Mouse (Mus musculus) left cerebral cortex, postnatal 36 days (tissue): Measurements from ENCODE around the gene Mast1. TPM values are rescaled to one million over a fixed set of nuclear protein-coding genes. Genes with fewer than 3 reads are reported as not detected.

Experiments
- DNase-seq, 2 experiments: peaks; one replicate each; pipeline ENCODE4 v3.0.0; 2021 to 2022; ENCODE audit warnings: low spot score in 2 of 2, mixed read lengths in 1 of 2
- intact Hi-C: fragments of 180-260 bp; cut with DNase I; formaldehyde crosslinking; loops from one replicate; pipeline ENCODE4 v1.15.1; 2025
- microRNA-seq: library from miRNA; unstranded; fragments of <30 nt; microRNA quantifications from one replicate; pipeline ENCODE4 v1.2.0, GENCODE M21; 2022
- total RNA-seq, 2 experiments: library from RNA; stranded (reverse); gene quantifications; 2 replicates each; pipeline ENCODE4 v1.2.3; 2021

The Mast1 gene
- total RNA-seq, 2 experiments from 2014 or later: 85.9 to 94.2 TPM

GRCm38 (mm10) chr8:84892993-84893708 lies 44.0 kb downstream of the Mast1 start:
- DNase-seq: no peak
- intact Hi-C loops: no loop called here

GRCm38 (mm10) chr8:84889141-84889540 lies 48.0 kb downstream of the Mast1 start:
- intact Hi-C loops: no loop called here
- no peak for DNase-seq

GRCm38 (mm10) chr8:84888280-84888679 lies 48.9 kb downstream of the Mast1 start:
- DNase-seq: no peak
- intact Hi-C loops: no loop called here

- DNase-seq: no peak
- intact Hi-C loops: no loop called here
These were observed 52.4 kb downstream of the Mast1 start for GRCm38 (mm10) chr8:84884728-84885127.

DNA sequence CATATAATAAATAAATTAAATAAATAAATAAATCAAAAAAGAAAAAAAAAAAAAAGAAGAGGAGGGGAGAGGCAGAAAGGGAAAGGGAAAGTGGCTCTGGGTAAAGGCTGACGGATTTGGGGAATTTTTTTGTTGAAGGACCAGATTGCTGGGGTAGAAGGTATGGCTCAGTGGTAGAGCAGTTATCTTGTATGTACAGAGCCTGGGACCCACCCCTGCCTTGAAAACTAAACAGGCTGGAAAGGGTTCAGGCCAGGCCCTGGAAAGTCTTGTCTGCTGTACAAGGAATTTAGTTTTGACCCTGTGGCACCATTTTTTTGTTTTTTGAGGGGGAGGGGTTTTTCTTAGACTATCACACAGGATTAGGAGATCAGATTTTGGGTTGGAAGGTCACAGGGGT lies 58.2 kb downstream of the Mast1 start:
- intact Hi-C loops: no loop called here
- no peak for DNase-seq

GRCm38 (mm10) chr8:84877297-84878035 lies 59.7 kb downstream of the Mast1 start:
- DNase-seq: no peak
- intact Hi-C loops: no loop called here

DNA sequence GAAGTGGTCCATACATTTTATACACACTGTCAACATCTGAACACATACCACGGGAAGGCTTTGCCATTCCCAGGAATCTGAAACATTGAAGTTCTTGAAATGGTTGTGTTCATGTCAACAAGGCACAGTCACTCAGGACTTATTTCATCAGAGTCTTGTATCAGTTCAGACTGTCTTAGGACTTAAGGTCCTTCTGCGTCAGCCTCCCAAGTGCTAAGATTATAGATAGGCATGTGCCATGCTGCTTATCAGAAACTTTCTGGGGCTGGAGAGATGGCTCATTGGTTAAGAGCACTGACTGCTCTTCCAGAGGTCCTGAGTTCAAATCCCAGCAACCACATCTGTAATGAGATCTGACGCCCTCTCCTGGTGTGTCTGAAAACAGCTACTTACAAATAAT lies 62.8 kb downstream of the Mast1 start:
- intact Hi-C loops: no loop called here
- no peak for DNase-seq

- no peak for DNase-seq
- intact Hi-C loops: no loop called here
These were observed 64.1 kb downstream of the Mast1 start for GRCm38 (mm10) chr8:84873016-84873415.

DNA sequence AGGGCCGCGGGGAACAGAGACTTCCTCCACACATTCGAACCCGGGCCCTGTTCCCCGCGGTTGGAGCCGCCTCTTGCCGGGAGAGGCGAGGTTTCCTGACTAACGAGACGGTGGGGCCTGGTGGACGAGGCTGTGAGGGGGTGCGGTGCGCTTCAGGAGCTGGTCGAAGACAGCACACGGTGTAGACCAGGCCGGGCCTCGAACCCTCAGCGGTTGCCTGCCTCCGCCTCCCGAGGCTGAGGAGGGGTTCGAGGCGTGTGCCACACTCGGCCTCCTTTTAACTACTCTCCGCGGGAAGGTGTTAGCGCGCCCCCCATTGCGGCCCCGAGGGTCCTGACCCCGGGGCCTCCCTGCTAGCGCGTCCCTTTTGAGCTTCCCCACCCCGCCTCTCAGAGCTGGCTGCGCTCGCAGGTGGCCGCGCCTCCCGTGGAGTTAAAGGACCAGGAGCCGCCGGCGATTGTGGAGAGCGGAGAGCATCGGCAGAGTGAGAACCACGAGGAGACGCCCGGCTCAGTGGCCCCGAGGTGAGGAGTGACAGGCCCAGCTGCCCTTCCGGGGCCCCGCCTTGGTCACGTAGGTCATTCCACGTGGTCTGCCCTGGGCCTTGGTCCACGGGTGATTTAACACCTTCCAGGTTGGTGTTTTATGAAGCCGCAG lies 64.7 kb downstream of the Mast1 start:
- no peak for DNase-seq
- intact Hi-C loops: no loop called here

- intact Hi-C loops: no loop called here
- DNase-seq: peak; percentile 48 to 52
These were observed 65.5 kb downstream of the Mast1 start, which contains the start of gene Syce2 for GRCm38 (mm10) chr8:84871376-84872308. Gene Syce2 (plus strand): TSS chr8:84872111.

Small RNA genes lying within 50 kb of the gene (microRNA-seq; reads per million reads assigned to microRNA genes)
- gene Gm24197 (2.5 reads per million, percentile 3 among the genes with 10 or more reads in this experiment), gene Mir7069 (7.9 reads per million, percentile 25 among the genes with 10 or more reads in this experiment)

Other genes starting within 250 kb of the Mast1 start
- 10 to 100 TPM; 94.2 to 99.7 TPM for gene Nacc1, start 249.5 kb downstream of the Mast1 start, total RNA-seq
- 1 to 10 TPM; 2.4 to 3.4 TPM for gene Lyl1, start 235.9 kb downstream of the Mast1 start, total RNA-seq
- gene G430095P16Rik, start 214.4 kb downstream of the Mast1 start, total RNA-seq: not detected
- 100 to 1,000 TPM; 303 to 353 TPM for gene Nfix, start 137.0 kb downstream of the Mast1 start, total RNA-seq
- 10 to 100 TPM; 10.3 to 10.9 TPM for gene Dand5, start 114.5 kb downstream of the Mast1 start, total RNA-seq
- 10 to 100 TPM; 26.3 to 26.9 TPM for gene Gadd45gip1, start 105.8 kb downstream of the Mast1 start, total RNA-seq
- gene Rad23a, start 96.7 kb downstream of the Mast1 start, total RNA-seq: 10 to 100 TPM; 77.9 to 78.8 TPM
- 100 to 1,000 TPM; 435 to 511 TPM for gene Calr, start 90.4 kb downstream of the Mast1 start, total RNA-seq
- gene Farsa, start 80.4 kb downstream of the Mast1 start, total RNA-seq: 10 to 100 TPM; 46.2 to 47.8 TPM
- gene Syce2, start 65.2 kb downstream of the Mast1 start, total RNA-seq: 1 to 10 TPM; 8.3 TPM
- 10 to 100 TPM; 29.6 to 42.4 TPM for gene Gcdh, start 43.4 kb downstream of the Mast1 start, total RNA-seq
- not detected for gene Klf1, start 35.4 kb downstream of the Mast1 start, total RNA-seq
- gene Dnase2a, start 28.8 kb downstream of the Mast1 start, total RNA-seq: 1 to 10 TPM; 3.1 to 4.1 TPM
- 1 to 10 TPM in 1 of 2 experiments, under 1 TPM in 1; 0.84 to 1.7 TPM for gene Rtbdn, start 9.6 kb upstream of the Mast1 start, total RNA-seq
- 1 to 10 TPM in 1 of 2 experiments, not detected in 1; 1.6 TPM for gene Gm49661, start 32.1 kb upstream of the Mast1 start, total RNA-seq
- gene Prdx2, start 32.2 kb upstream of the Mast1 start, total RNA-seq: 100 to 1,000 TPM; 324 to 340 TPM
- 10 to 100 TPM; 41.2 to 55.4 TPM for gene Rnaseh2a, start 32.4 kb upstream of the Mast1 start, total RNA-seq
- 100 to 1,000 TPM in 1 of 2 experiments, 10 to 100 TPM in 1; 43.2 to 133 TPM for gene Junb, start 41.4 kb upstream of the Mast1 start, total RNA-seq
- 10 to 100 TPM in 1 of 2 experiments, 1 to 10 TPM in 1; 8.2 to 10.0 TPM for gene Hook2, start 53.2 kb upstream of the Mast1 start, total RNA-seq
- gene Best2, start 77.2 kb upstream of the Mast1 start, total RNA-seq: not detected
- 100 to 1,000 TPM; 119 to 143 TPM for gene Asna1, start 87.9 kb upstream of the Mast1 start, total RNA-seq
- gene Trir, start 89.5 kb upstream of the Mast1 start, total RNA-seq: 100 to 1,000 TPM; 124 to 132 TPM
- 100 to 1,000 TPM; 160 to 169 TPM for gene Tnpo2, start 99.6 kb upstream of the Mast1 start, total RNA-seq
- gene Fbxw9, start 122.7 kb upstream of the Mast1 start, total RNA-seq: 10 to 100 TPM; 21.7 to 22.8 TPM
- gene Gm5741, start 130.6 kb upstream of the Mast1 start, total RNA-seq: not detected
- gene Dhps, start 134.4 kb upstream of the Mast1 start, total RNA-seq: 10 to 100 TPM; 64.4 to 68.5 TPM
- 10 to 100 TPM; 48.2 to 54.8 TPM for gene Wdr83os, start 143.4 kb upstream of the Mast1 start, total RNA-seq
- 10 to 100 TPM; 26.0 to 28.9 TPM for gene Wdr83, start 143.9 kb upstream of the Mast1 start, total RNA-seq
- gene Man2b1, start 145.9 kb upstream of the Mast1 start, total RNA-seq: 10 to 100 TPM; 36.6 to 38.2 TPM
- gene Zfp791, start 185.7 kb upstream of the Mast1 start, total RNA-seq: 1 to 10 TPM; 6.7 to 8.7 TPM
- gene Cks1brt, start 214.6 kb upstream of the Mast1 start, total RNA-seq: not detected